Mouse (Mus musculus): Measurements from ENCODE around the gene Odf2. TPM values are rescaled to one million over a fixed set of nuclear protein-coding genes. Genes with fewer than 3 reads are reported as not detected.

Odf2 gene
- polyA plus RNA-seq, 1 experiment from 2014 or later = 47.0 TPM

- Histone ChIP-seq H3K27ac (replicated peaks) (no peak overlapping the region), H3K4me1 (peaks cover 23% of the 10 kb centered on the region), H3K36me3 (peaks cover 67% of the 10 kb centered on the region), H3K4me2 (no peak overlapping the region), H3K27me3 (replicated peaks) (no peaks in the 10 kb centered on the region), H3K9ac (no peak overlapping the region), H3K9me3 (no peaks in the 10 kb centered on the region), H3K4me3 (no peak overlapping the region)
- no peak for ATAC-seq (ENCODE audit: extremely low read depth, insufficient number of reproducible peaks, low FRiP score, low TSS enrichment)
Measured at GRCm38 (mm10) chr2:29977307-29977706, 88.3 kb downstream of the Odf2 start.

- Histone ChIP-seq H3K9ac (no peak overlapping the region), H3K4me1 (0 out of 2 replicates have a peak, but pooled peaks cover 2% of the 10 kb centered on the region), H3K9me3 (no peaks in the 10 kb centered on the region), H3K27ac (replicated peaks) (no peak overlapping the region), H3K27me3 (replicated peaks) (no peaks in the 10 kb centered on the region), H3K4me2 (no peak overlapping the region), H3K36me3 (peaks cover 88% of the 10 kb centered on the region), H3K4me3 (no peak overlapping the region)
- ATAC-seq (ENCODE audit: extremely low read depth, insufficient number of reproducible peaks, low FRiP score, low TSS enrichment) = no peak
- WGBS = 87% methylated on average over 1 of the region's 1 CpGs
Measured at GRCm38 (mm10) chr2:29980661-29981060, 91.6 kb downstream of the Odf2 start.

Small RNAs within 50 kb of the gene (microRNA-seq; reads per million reads assigned to microRNA genes)
- not detected for gene Mir219a-2
- gene Mir219b = not detected

Other genes starting within 250 kb of the Odf2 start
- 0.18 TPM in 1 of 2 replicates, not detected in the other for gene Gm13420, start 137.5 kb upstream of the Odf2 start, polyA plus RNA-seq (2015; fragmentation: Nextera tagmentation; extraction: Ambion mirVana)
- gene Gm13547, start 129.9 kb upstream of the Odf2 start, polyA plus RNA-seq (2015; fragmentation: Nextera tagmentation; extraction: Ambion mirVana) = not detected in 2 replicates
- gene Coq4, start 101.7 kb upstream of the Odf2 start, polyA plus RNA-seq (2015; fragmentation: Nextera tagmentation; extraction: Ambion mirVana) = 24.6 and 26.2 TPM in 2 replicates
- 30.7 and 34.2 TPM in 2 replicates for gene Trub2, start 100.7 kb upstream of the Odf2 start, polyA plus RNA-seq (2015; fragmentation: Nextera tagmentation; extraction: Ambion mirVana)
- 9.2 and 10.1 TPM in 2 replicates for gene Slc27a4, start 86.6 kb upstream of the Odf2 start, polyA plus RNA-seq (2015; fragmentation: Nextera tagmentation; extraction: Ambion mirVana)
- gene Urm1, start 69.1 kb upstream of the Odf2 start, polyA plus RNA-seq (2015; fragmentation: Nextera tagmentation; extraction: Ambion mirVana) = 15.7 and 17.1 TPM in 2 replicates
- 19.6 and 21.5 TPM in 2 replicates for gene Cercam, start 20.1 kb upstream of the Odf2 start, polyA plus RNA-seq (2015; fragmentation: Nextera tagmentation; extraction: Ambion mirVana)
- gene Gle1, start 46.2 kb downstream of the Odf2 start, polyA plus RNA-seq (2015; fragmentation: Nextera tagmentation; extraction: Ambion mirVana) = 33.1 and 39.7 TPM in 2 replicates
- 86.6 and 89.5 TPM in 2 replicates for gene Sptan1, start 76.3 kb downstream of the Odf2 start, polyA plus RNA-seq (2015; fragmentation: Nextera tagmentation; extraction: Ambion mirVana)
- 17.9 and 18.8 TPM in 2 replicates for gene Wdr34, start 159.7 kb downstream of the Odf2 start, polyA plus RNA-seq (2015; fragmentation: Nextera tagmentation; extraction: Ambion mirVana)
- gene Set, start 168.2 kb downstream of the Odf2 start, polyA plus RNA-seq (2015; fragmentation: Nextera tagmentation; extraction: Ambion mirVana) = 214 and 239 TPM in 2 replicates
- 13.1 and 13.2 TPM in 2 replicates for gene Pkn3, start 188.5 kb downstream of the Odf2 start, polyA plus RNA-seq (2015; fragmentation: Nextera tagmentation; extraction: Ambion mirVana)
- gene Zdhhc12, start 204.4 kb downstream of the Odf2 start, polyA plus RNA-seq (2015; fragmentation: Nextera tagmentation; extraction: Ambion mirVana) = 36.5 and 45.5 TPM in 2 replicates
- 5.6 and 6.3 TPM in 2 replicates for gene Zer1, start 235.4 kb downstream of the Odf2 start, polyA plus RNA-seq (2015; fragmentation: Nextera tagmentation; extraction: Ambion mirVana)
- 5.1 and 5.5 TPM in 2 replicates for gene Tbc1d13, start 244.5 kb downstream of the Odf2 start, polyA plus RNA-seq (2015; fragmentation: Nextera tagmentation; extraction: Ambion mirVana)